Mouse (Mus musculus) small intestine, adult 2 months (tissue): ENCODE results near the gene Wdhd1.

ENCODE experiments used
- CTCF ChIP-seq: fragments of 200-500 bp; IDR thresholded peaks from 2 replicates; pipeline ENCODE4 v1.5.1; 2012; ENCODE audit warnings: low read depth, mild to moderate bottlenecking, control low read depth, inconsistent platforms, low read length, moderate library complexity, mixed read lengths; ENCODE audit not compliant: insufficient replicate concordance, insufficient read length; ENCODE audit errors: extremely low read depth
- POLR2A ChIP-seq: fragments of 200-500 bp; IDR thresholded peaks from 2 replicates; pipeline ENCODE4 v1.6.1; 2012; ENCODE audit warnings: low read depth, mild to moderate bottlenecking, control low read depth, inconsistent platforms, low read length, moderate library complexity

DNA sequence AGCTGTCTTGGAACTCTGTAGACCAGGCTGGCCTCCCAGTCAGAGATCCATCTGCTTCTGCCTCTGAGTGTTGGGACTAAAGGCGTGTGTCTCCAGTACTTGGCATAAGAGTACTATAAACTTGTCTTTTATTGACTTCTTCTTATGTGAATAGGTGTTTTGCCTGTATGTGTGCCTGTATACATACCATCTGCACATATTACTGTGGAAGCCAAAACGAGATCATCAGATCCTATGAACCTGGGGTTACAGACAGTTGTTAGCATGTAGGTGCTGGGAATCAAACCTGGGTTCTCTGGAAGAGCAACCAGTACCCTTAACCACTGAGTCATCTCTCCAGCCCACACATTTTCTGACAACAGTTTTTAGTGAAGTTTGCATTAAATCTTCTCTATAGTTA is 7.0 kb downstream of the Wdhd1 start:
- TF ChIP-seq CTCF = no peak
- TF ChIP-seq POLR2A = no peak
